Mouse (Mus musculus) embryo, embryonic 11 days (tissue): ENCODE results near the gene Nrg3.
"Not testable (repeated sequence)": the region's sequence is repeated elsewhere in the genome, so short reads cannot be mapped to it uniquely, and the experiment has no call there.

Source experiments
- DNase-seq: peaks from one replicate; pipeline ENCODE4 v3.0.0-alpha.2; 2015

Nrg3 gene

DNA sequence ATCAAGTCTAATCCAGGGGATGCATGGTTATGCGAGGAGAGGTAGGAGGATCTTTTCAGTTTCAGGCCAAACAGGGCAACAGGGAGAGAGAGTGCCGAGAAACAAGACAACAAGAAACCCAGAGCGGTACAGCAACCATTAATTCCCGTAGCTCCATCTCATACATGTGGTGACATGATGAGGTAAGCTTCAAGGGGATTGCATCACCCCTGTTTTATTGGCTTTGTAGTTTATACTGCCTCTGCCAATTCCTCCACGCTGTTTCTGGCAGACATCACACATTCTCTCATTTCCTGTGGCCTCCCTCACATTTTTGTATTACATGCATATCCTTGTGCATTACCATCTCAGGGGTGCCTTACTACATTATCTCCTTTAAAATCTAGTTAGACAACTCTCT is 280.9 kb downstream of the Nrg3 start:
- no peak for DNase-seq

GRCm38 (mm10) chr14:39173709-39174108 is 299.2 kb downstream of the Nrg3 start:
- DNase-seq = peak; percentile 9

- DNase-seq = no peak
Observed at GRCm38 (mm10) chr14:39160140-39160539, 312.7 kb downstream of the Nrg3 start.

- DNase-seq = no peak
Observed at GRCm38 (mm10) chr14:39155462-39155861, 317.4 kb downstream of the Nrg3 start.

DNA sequence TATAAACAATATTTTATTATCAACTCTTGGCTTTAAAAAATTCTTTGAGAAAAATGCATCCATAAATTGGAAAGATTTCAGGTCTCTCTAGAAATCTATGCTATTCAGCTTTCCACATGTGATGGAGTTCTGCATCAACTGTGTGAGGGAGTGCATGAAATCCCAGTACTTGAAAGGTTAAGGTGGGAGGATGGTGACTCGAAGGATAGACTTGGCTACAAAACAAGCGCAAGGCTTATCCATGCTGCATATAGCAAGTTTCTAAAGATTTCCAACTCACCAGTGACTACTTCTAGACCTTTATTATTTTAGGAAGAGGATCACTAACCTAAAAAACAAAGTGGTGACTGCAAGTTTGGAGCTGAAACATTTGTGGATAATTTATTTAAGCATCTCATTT is 343.1 kb downstream of the Nrg3 start:
- no peak for DNase-seq

GRCm38 (mm10) chr14:39117977-39118376 is 354.9 kb downstream of the Nrg3 start:
- DNase-seq = no peak

GRCm38 (mm10) chr14:39116522-39117231 is 356.2 kb downstream of the Nrg3 start:
- not testable (repeated sequence) for DNase-seq

DNA sequence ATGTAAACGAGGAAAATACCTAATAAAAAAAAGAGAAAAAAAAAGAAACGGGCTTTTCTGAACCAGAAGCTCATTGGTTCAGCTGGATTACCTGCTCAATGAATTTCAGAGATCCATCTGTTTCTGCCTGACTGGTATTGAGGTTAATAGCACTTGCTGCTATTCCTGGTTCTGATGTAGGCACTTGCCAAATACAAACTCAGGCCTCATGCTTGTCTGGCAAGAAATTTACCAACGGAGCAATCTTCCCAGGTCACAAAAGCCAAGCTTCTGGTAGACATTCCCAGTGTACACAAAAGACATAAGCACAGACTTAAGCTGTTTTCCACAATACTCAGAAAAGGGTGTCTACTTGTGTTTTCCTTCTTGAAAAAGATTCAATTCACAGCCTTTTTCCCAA is 363.3 kb downstream of the Nrg3 start:
- no peak for DNase-seq

DNA sequence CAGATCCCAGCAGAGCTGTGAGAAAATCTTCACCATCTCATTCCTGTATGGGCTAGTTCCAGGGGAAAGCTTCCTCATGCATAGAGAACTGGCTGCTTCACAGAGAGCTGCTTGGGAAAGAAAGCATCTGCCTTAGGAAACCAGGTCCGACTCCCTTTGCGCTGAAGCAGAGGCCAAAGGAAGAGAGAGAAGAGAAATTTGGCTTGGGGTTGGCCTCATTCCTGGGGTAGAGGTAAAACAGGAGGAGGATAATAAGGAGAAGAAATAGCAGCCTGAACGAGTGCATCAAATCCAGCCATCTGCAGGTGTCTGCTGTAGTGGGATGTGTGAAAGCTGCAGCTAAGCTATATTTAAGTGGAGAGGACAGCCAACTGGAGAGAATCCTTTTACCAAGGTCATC is 366.1 kb downstream of the Nrg3 start:
- no peak for DNase-seq

DNA sequence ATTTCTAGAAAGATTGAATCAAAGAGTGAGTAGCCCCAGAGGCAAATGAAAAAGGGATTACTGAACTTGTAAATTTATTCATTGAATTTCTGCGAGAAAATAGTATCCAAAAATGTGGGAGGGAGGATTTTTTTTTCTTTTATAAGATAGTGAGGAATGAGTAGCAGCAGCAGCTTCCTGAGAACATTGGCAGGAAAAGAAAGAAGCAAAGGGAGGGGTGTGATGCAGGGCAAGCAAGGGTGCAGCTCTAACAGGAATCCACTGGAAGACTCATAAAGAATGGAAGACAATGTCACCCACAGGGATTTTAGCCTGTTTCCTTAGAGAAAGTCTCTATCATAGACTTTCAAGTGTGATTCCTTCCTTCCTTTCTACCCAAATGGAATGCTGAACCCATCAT is 377.7 kb downstream of the Nrg3 start:
- no peak for DNase-seq

GRCm38 (mm10) chr14:39079461-39079860 is 393.4 kb downstream of the Nrg3 start:
- no peak for DNase-seq

- DNase-seq = no peak
Observed at GRCm38 (mm10) chr14:39051542-39051941, 421.3 kb downstream of the Nrg3 start.

DNA sequence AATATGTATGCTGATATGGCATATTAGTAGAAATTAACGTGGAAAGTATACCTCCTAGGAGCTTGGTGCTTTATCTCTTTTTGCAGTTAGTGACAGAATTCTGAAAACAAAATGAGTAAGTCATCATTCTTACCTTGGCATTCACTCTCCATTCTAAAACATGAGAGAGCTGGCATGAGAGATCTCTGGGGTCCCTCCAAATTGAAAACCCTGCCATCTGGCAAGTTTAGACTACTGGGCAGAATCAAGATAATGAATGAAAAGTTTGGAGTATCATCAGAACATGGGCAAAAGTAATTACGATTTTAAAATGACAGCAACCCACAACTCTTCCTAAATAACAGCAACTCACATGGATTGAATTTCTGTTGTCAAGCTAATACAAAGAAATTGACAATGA is 423.9 kb downstream of the Nrg3 start:
- no peak for DNase-seq

DNA sequence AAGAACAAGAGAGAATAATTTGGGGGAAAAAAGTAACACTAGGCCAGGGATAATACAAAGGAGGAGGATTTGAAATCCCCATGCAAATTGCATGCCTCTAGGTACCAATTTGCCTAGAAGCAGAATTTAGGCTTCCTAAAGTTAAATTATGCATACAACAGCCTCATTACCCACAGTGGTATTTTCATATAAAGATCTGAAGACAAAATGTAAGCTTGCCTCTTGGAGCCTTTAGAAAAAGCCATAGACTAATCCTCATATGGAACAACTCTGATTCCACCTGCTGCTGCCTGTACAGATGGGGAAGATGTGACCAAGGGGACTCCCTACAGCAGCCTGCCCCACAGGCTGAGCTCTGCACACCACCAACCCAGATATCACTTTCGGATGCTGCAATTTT is 428.6 kb downstream of the Nrg3 start:
- DNase-seq = no peak

- no peak for DNase-seq
Observed at GRCm38 (mm10) chr14:39043793-39044192, 429.1 kb downstream of the Nrg3 start.

DNA sequence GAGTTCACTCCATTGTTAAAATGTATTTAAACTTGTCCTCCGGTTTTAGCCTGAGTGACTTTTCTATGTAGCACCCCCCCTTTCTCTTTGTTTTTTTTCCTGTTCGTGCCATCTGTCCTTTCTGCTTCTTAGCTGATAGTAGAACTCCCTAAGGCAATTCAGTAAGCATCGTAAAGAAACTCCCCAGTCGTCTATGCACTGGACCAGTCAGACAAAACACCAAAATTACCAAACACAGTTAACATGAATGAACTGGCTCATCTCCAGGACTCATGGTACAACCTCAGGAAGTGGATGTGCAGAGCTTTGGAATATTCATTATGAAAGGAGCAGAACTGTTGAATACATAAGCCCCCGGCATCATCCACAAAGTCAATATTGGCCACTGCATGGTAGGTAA is 429.5 kb downstream of the Nrg3 start:
- DNase-seq = no peak

GRCm38 (mm10) chr14:39039046-39039445 is 433.8 kb downstream of the Nrg3 start:
- DNase-seq = no peak

GRCm38 (mm10) chr14:39034482-39034881 is 438.4 kb downstream of the Nrg3 start:
- no peak for DNase-seq

DNA sequence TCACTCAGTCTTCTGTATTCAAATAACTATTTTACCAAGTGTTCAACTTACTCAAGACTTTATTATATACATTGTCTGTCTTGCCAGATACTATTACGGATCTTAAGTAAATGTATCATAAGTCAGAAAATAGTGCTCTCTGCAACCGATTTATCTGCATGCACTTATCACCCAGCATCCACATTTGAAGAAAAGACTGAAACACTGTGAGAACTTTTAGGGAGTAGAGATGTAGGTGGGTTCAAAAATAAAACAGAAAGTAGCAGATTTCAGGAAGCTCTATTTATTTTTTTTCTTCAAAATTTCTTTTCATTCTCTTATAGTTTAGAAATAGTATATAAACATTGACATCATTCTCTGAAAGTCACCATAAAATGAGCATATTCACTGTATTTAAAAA is 449.8 kb downstream of the Nrg3 start:
- no peak for DNase-seq

- no peak for DNase-seq
Observed at GRCm38 (mm10) chr14:39014126-39014525, 458.8 kb downstream of the Nrg3 start.

DNA sequence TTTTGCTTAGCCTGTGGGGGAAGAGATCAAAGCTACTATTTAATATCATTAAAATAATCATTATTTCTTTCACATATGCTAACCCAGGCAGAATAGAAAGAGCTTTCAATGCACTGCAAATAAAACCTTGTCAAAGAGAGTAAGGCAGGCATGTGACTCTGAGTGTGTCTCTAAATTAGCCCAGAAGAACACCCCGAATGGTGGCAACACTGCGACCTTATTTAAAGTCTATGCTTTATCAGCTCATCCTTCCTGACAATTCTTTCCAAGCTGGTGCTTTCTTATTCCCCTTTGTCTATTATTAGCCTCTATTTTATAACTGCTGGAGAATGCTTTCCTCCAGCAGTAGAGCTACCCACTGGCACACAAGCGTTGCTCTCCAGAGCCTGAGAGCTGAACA is 475.0 kb downstream of the Nrg3 start:
- no peak for DNase-seq

- DNase-seq = no peak
Observed at GRCm38 (mm10) chr14:38992574-38992866, 480.4 kb downstream of the Nrg3 start.

GRCm38 (mm10) chr14:38991847-38992573 is 480.9 kb downstream of the Nrg3 start:
- DNase-seq = peak; percentile 19

- no peak for DNase-seq
Observed at GRCm38 (mm10) chr14:38959367-38959766, 513.5 kb downstream of the Nrg3 start.

GRCm38 (mm10) chr14:38937481-38937880 is 535.4 kb downstream of the Nrg3 start:
- DNase-seq = no peak
